Mouse (Mus musculus): Measurements from ENCODE around the gene Senp1. TPM values are rescaled to one million over a fixed set of nuclear protein-coding genes. Genes with fewer than 3 reads are reported as not detected.

Gene Senp1
- total RNA-seq, 2 experiments from 2014 or later, result 6.1 to 6.3 TPM

DNA sequence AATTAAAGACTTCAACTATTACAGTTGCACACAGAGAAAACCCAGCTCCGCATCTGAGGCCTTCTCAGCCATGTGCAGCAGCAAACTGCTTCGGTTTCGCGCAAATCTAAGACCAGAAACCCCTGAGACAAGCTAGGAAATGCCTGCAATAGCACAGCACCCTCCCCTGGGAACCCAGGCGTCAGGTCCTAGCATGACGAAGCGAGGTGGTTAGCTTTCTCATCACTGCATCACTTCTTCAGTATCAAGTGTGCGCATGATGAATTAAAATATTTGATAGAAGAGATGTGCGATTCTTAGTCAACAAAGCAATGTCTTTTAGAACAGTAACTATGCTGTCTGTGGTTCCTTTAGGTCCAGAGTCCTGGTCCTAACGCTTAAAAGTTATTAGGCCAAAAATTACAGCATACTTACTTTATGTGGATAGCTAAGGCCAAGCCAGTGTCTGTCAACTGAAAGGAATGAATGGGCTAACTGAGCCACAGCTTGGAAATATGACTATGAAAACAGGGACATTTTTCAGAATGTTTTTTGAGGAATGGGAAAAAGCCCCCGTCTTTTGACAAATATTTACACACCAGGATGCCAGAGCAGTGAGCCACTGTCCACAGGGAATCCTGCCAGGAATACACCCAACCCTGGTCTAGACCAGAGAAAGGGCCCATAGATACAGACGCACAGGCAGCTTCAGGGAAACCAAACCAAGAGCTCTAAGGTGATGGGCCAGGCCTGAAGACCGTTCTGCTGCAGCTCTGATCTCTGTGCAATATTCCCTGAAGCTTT is 44.4 kb downstream of the Senp1 start:
- DNase-seq (ENCODE audit: low spot score), result no peak

GRCm38 (mm10) chr15:98044387-98044786 is 49.2 kb downstream of the Senp1 start:
- no peak for DNase-seq (ENCODE audit: low spot score)

GRCm38 (mm10) chr15:98043967-98044366 is 49.6 kb downstream of the Senp1 start:
- no peak for DNase-seq (ENCODE audit: low spot score)

DNA sequence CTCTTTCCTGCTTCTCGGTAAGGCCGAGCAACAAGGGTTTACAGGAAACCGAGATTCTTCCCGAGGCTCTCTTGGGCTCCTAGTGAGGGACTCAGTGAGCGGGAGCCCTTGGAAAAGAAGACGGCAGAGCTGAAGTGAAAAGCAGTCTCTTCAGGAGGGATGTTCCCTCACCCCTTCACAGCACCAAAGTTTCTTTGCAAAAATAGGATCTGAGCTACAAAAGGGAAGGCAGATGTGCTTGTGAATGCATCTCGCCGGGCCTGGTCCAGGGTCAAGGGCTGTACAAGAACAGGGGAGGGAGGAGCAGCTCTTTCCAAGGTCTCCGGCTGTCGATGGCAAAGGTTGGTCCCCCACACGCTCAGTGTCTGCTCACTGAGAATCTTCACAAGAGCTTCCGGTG is 51.0 kb downstream of the Senp1 start:
- no peak for DNase-seq (ENCODE audit: low spot score)

DNA sequence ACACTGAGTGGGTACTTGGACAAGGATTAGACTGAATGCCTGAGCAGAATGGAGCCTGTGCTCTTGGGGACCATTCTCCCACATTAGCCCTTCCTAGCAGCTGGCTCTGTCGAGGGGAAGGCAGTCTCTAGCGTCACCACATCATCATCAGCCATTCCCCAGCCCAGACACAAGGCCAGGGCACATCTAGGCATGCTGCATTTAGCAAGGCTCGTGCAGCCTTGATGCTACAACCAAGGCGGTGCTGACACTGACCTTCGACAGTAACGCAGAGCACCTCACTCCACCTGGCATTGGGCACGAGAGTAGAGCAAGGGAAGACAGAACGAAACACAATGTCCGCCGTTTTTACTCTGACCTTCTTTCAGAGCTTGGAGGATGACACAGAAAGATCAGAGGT is 53.9 kb downstream of the Senp1 start:
- DNase-seq (ENCODE audit: low spot score), result no peak

GRCm38 (mm10) chr15:98036578-98036977 is 57.0 kb downstream of the Senp1 start:
- DNase-seq (ENCODE audit: low spot score), result no peak

GRCm38 (mm10) chr15:98035076-98035755 is 58.3 kb downstream of the Senp1 start:
- no peak for DNase-seq (ENCODE audit: low spot score)

DNA sequence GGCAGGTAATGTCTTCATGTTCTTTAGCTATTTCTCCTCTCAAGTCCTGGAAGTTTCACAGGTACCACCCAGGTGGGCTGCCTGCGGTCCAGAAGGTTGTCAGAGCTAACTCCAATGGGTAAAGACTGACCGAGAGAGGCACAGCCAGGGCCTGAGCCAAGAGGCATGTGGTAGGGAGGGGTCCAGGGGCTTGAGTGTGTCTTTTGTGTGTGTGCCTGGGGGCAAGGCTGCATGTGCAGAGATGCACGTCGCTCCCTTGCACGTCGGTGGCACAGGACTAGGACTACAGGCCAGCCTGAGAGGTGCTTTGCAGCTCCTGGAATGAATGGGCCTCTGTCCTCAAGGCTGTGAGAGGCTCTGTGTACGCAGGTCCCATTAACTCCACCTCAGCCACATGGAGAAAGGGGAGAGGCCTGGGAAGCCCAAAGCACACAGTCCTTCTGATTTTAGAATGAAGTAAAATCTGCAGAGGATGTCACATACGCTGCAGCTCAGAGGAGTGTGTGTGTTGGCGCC is 60.3 kb downstream of the Senp1 start:
- DNase-seq (ENCODE audit: low spot score), result no peak

GRCm38 (mm10) chr15:98029798-98030197 is 63.7 kb downstream of the Senp1 start:
- no peak for DNase-seq (ENCODE audit: low spot score)

- DNase-seq (ENCODE audit: low spot score), result no peak
Measured at GRCm38 (mm10) chr15:98026967-98027904, 66.3 kb downstream of the Senp1 start.

- no peak for DNase-seq (ENCODE audit: low spot score)
Measured at GRCm38 (mm10) chr15:98025611-98026010, 67.9 kb downstream of the Senp1 start.

DNA sequence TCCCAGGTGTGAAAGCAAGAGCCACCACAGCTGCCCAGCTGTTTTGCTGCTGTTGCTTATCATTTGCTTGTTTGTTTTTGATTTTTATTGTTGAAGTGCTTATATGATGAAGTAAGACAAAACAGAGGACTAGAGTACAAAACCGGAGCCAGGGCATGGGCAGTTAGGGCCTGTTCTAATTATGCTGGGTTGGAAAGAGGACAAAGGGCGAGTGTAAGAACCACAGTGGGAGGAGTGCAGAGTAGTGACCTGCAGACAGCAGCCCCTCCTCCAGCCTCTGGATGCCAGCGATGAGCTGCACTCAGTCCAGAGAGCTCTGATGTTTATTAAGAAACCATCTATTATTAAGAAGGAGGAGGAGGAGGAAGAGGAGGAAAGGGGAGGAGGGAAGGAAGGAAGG is 70.4 kb downstream of the Senp1 start:
- DNase-seq (ENCODE audit: low spot score), result no peak

GRCm38 (mm10) chr15:98021886-98022285 is 71.7 kb downstream of the Senp1 start:
- no peak for DNase-seq (ENCODE audit: low spot score)

DNA sequence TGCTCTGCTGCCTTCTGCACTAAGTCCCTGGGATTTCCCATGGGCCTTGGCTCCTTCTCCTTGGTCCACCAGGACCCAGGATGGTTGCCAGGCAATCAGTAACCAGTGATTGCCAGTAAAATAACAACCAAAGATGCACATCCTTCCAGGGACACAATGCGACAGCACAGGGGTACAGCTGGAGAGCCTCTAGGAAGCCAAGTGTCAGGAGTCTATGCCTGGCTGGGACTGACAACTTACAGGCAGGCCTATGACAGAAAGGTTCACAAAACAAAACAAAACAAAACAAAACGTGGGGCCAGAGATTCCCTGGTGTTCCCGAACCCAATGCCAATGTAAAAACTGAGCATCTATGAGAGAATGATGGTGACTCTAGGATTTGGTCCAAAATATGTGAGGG is 74.5 kb downstream of the Senp1 start:
- DNase-seq (ENCODE audit: low spot score), result no peak

DNA sequence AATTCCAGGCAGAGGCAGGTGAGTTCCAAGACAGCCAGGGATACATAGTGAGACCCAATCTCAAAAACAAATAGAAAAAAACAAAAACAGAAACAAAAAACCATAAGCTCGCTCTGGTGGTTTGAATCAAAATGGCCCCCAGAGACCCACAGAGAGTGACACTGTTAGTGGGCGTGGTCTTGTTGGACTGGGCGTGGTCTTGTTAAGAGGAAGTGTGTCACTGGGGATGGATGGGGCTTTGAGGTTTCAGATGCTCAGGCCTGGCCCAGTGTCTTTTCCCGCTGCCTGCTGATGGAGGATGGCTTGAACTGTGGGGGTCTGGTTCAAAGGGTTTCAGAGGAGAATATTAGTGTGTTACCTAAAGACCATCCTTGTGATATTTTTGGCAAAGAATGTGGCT is 75.6 kb downstream of the Senp1 start:
- DNase-seq (ENCODE audit: low spot score), result no peak

DNA sequence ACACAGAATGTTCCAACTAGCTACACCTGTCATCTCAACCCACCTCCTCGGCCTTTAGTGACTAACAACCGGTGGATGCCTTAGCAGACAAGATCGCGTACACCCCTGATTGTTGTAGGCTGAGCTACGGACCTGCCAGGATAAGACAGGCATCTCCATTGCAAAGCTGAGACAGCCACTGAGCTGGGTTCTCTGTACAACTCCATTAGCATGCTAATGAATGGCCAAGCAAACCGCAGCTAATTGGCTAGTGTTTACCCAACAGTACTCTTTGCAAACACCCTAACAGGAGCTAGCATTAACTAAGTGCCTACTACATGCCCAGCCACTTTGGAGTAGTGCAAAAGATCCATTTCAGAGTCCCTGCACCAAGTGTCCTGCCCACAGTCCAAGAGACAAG is 80.7 kb downstream of the Senp1 start:
- DNase-seq (ENCODE audit: low spot score), result no peak

DNA sequence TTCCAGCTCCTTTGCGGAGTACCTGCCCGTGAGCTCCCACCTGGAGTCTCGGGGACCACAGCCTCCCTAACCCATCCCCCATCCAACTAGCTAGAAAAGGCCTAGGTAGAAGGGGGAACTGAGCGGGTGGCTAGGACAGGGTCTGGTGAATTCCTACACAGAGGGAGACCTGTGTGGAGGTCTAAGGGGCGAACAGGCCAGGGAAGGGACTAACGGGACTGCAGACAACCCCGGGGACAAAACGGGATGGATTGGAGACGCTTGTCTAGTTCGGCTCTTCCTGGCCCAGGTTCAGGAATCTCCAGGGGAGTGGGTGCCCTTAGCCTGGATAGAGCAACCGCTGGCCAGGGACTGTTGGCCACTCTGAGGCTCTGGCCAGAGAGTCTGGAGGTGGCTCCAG is 88.4 kb downstream of the Senp1 start:
- no peak for DNase-seq (ENCODE audit: low spot score)

DNA sequence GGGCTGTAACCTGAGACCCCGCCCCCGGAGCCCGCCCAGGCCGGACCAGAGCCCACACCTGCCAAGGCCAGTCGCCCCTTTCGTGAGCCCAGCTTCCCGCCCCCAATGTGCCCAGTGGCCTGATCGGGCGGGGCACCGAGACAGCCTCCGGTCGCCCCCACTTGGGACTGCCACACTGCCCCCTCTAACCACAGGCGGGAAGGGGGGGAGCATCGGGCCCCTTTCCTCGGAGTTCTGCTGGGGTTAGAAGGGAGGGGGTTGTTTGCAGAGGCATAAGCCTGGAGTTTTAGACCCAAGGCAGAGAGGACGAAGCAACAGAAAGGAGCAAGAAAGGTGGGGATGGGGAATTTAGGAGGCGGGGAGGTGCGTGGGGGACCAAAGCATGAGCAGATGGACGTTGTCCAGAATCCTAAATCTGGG is 88.8 kb downstream of the Senp1 start:
- no peak for DNase-seq (ENCODE audit: low spot score)

- no peak for DNase-seq (ENCODE audit: low spot score)
Measured at GRCm38 (mm10) chr15:98003822-98004739, 89.5 kb downstream of the Senp1 start, which contains the start of gene Col2a1. Col2a1 (minus strand) TSS chr15:98004695.

DNA sequence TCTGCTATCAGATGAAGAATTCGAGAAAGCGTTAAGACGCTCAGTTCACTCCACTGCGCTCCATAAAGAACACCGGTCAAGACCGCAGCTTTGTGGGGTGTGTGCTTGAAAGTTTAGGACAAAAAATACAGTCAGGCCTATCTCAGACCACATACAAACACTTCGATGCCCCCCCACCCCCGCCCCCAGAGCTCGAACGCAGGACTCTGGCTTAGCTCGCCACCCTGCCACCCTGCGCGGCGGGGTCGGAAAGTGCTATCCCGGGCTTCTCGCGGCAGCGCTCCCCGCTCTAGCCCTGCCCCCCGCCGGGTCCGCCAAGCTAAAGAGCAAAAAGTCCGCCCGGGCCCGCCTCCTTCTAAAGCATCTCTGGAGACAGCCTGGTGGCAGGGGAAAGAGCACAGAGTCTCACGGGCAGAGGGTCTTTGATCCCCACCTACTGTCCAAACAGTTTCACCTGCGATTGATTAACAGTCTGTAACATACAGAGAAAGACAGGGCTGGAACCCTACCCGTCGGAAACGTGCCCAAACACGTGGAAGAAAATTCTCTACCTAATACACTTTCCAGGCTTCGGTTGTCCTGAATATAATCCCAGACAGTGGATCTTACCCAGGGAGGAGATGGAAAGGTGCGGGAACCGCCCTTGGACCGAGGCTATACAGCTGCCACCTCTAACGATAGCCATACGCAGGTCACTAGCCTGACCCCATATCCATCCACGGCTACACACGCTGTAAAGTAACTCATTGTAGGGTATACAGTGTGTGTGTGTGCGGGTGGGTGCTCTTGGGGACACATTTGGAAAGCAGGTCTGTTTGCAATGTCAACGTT is 90.3 kb downstream of the Senp1 start:
- DNase-seq (ENCODE audit: low spot score), result no peak

Measured in gastrocnemius, adult 18-20 months (tissue).